Mouse (Mus musculus): ENCODE measurements at regions not wholly inside any gene's neighbourhood (a gene's known extent, or its start where the extent isn't known, plus 50 kb on each side); places are given as distances from the start of the nearest gene placed in this dataset.

GRCm38 (mm10) chr13:110897621-110898020 is 357.2 kb upstream of the Actbl2 start:
- H3K27ac ChIP-seq (ENCODE audit: control insufficient read depth, low read depth, low read length): no peak overlapping the region
- no peaks in the 10 kb centered on the region for H3K79me2 ChIP-seq (ENCODE audit: control insufficient read depth, insufficient read depth, low read length, poor library complexity)
- no peak for DNase-seq (ENCODE audit: low read depth, low spot score)
- H3K4me1 ChIP-seq (ENCODE audit: control insufficient read depth in 1 of 2, insufficient read depth in 2 of 2, low read length in 2 of 2): no peaks in the 10 kb centered on the region
- no peak overlapping the region for H3K9ac ChIP-seq (ENCODE audit: control insufficient read depth, low read depth, low read length, poor library complexity, severe bottlenecking)
- H3K36me3 ChIP-seq (ENCODE audit: control insufficient read depth in 1 of 2, insufficient read depth in 2 of 2, low read length in 2 of 2): no peaks in the 10 kb centered on the region
- no peak overlapping the region for H3K4me3 ChIP-seq (ENCODE audit: control insufficient read depth in 1 of 2, insufficient read depth in 1 of 2, low read depth in 2 of 2, low read length in 2 of 2)
- H3K27me3 ChIP-seq (ENCODE audit: control insufficient read depth in 1 of 2, insufficient read depth in 2 of 2, low read length in 2 of 2): no peaks in the 10 kb centered on the region
- no peak for TF ChIP-seq MAFK (IDR thresholded peaks at IDR 0.05; ENCODE audit: borderline replicate concordance, low read depth, low read length)
- no peak for TF ChIP-seq CHD2 (IDR thresholded peaks at IDR 0.05; ENCODE audit: low read length)
- no peak for TF ChIP-seq HCFC1 (IDR thresholded peaks at IDR 0.05; ENCODE audit: low read depth, low read length)
- no peak for TF ChIP-seq UBTF (IDR thresholded peaks at IDR 0.05; ENCODE audit: borderline replicate concordance, insufficient read depth, low read depth, low read length)
- no peak for TF ChIP-seq POLR2AphosphoS2 (IDR thresholded peaks at IDR 0.05; ENCODE audit: low read length)
- no peak for TF ChIP-seq ZC3H11A (IDR thresholded peaks at IDR 0.05; ENCODE audit: low read depth, low read length)
- no peak for TF ChIP-seq POLR2A (IDR thresholded peaks at IDR 0.05; ENCODE audit: control insufficient read depth in 1 of 2, insufficient read depth in 1 of 2, low read depth in 1 of 2, low read length in 2 of 2, poor library complexity in 1 of 2)
- no peak for TF ChIP-seq POLR2AphosphoS5 (IDR thresholded peaks at IDR 0.05; ENCODE audit: borderline replicate concordance, low read depth, low read length)
- TF ChIP-seq EP300 (IDR thresholded peaks at IDR 0.05; ENCODE audit: low read depth in 1 of 2, low read length in 2 of 2): no peak
- TF ChIP-seq SMC3 (IDR thresholded peaks at IDR 0.05; ENCODE audit: low read depth, low read length): no peak
- TF ChIP-seq ZKSCAN1 (IDR thresholded peaks at IDR 0.05; ENCODE audit: low read depth, low read length): no peak
- no peak for TF ChIP-seq KAT2A (conservative IDR thresholded peaks at IDR 0.05; ENCODE audit: low read depth, low read length)
- no peak for TF ChIP-seq CHD1 (IDR thresholded peaks at IDR 0.05; ENCODE audit: low read depth, low read length)
- no peak for TF ChIP-seq ZMIZ1 (IDR thresholded peaks at IDR 0.05; ENCODE audit: low read depth, low read length)
- H3K9me3 ChIP-seq (replicated peaks; ENCODE audit: insufficient read depth, low read length): no peaks in the 10 kb centered on the region

GRCm38 (mm10) chr13:110902994-110903644 is 351.7 kb upstream of the Actbl2 start:
- Histone ChIP-seq H3K9ac (ENCODE audit: control insufficient read depth, low read depth, low read length, poor library complexity, severe bottlenecking) (no peak overlapping the region), H3K27ac (ENCODE audit: control insufficient read depth, low read depth, low read length) (no peak overlapping the region), H3K36me3 (ENCODE audit: control insufficient read depth in 1 of 2, insufficient read depth in 2 of 2, low read length in 2 of 2) (no peaks in the 10 kb centered on the region), H3K4me1 (ENCODE audit: control insufficient read depth in 1 of 2, insufficient read depth in 2 of 2, low read length in 2 of 2) (no peaks in the 10 kb centered on the region), H3K9me3 (replicated peaks; ENCODE audit: insufficient read depth, low read length) (no peaks in the 10 kb centered on the region), H3K27me3 (ENCODE audit: control insufficient read depth in 1 of 2, insufficient read depth in 2 of 2, low read length in 2 of 2) (no peaks in the 10 kb centered on the region), H3K4me3 (ENCODE audit: control insufficient read depth in 1 of 2, insufficient read depth in 1 of 2, low read depth in 2 of 2, low read length in 2 of 2) (no peak overlapping the region), H3K79me2 (ENCODE audit: control insufficient read depth, insufficient read depth, low read length, poor library complexity) (no peaks in the 10 kb centered on the region)
- peak; percentile 65 for TF ChIP-seq NRF1 (IDR thresholded peaks at IDR 0.05; ENCODE audit: insufficient read depth, low read depth, low read length, poor library complexity, severe bottlenecking)
- 0 out of 2 replicates have a peak, but pooled peaks have one; percentile 17 for TF ChIP-seq ELF1 (IDR thresholded peaks at IDR 0.05; ENCODE audit: low read depth, low read length)
- no peak for TF ChIP-seq MYC (IDR thresholded peaks at IDR 0.05; ENCODE audit: low read depth, low read length)
- TF ChIP-seq BHLHE40 (IDR thresholded peaks at IDR 0.05; ENCODE audit: borderline replicate concordance, low read depth, low read length): no peak
- 0 out of 2 replicates have a peak, but pooled peaks have one; percentile 49 for TF ChIP-seq MAX (IDR thresholded peaks at IDR 0.05; ENCODE audit: low read length)
- peak; percentile 76 for DNase-seq (ENCODE audit: low read depth, low spot score)
